Mouse (Mus musculus): ENCODE results near the gene Creb3l2. TPM values are rescaled to one million over a fixed set of nuclear protein-coding genes. Genes with fewer than 3 reads are reported as not detected.

Gene Creb3l2
- polyA plus RNA-seq, 1 experiment from 2014 or later, result 16.3 TPM

GRCm38 (mm10) chr6:37393263-37393662 is 48.7 kb downstream of the Creb3l2 start:
- no peaks in the 10 kb centered on the region for H3K4me1 ChIP-seq (ENCODE audit: control insufficient read depth, insufficient read depth, low read length)
- no peak for ATAC-seq (replicated peaks; ENCODE audit: insufficient number of reproducible peaks, low FRiP score, low TSS enrichment, low read depth)
- no peak overlapping the region for H3K4me2 ChIP-seq (ENCODE audit: low read depth, low read length)
- no peak overlapping the region for H3K4me3 ChIP-seq (ENCODE audit: low read depth, low read length)
- H3K9ac ChIP-seq (replicated peaks; ENCODE audit: low read length), result no peak overlapping the region
- H3K9me3 ChIP-seq (replicated peaks; ENCODE audit: control insufficient read depth, low read length), result no peaks in the 10 kb centered on the region
- H3K36me3 ChIP-seq (replicated peaks; ENCODE audit: control insufficient read depth, insufficient read depth, low read depth, low read length), result no peaks in the 10 kb centered on the region
- DNase-seq (ENCODE audit: low spot score), result peak; percentile 64
- no peak overlapping the region for H3K27ac ChIP-seq (replicated peaks; ENCODE audit: low read depth, low read length)
- WGBS, result 34% methylated on average over 6 of the region's 6 CpGs
- no peaks in the 10 kb centered on the region for H3K27me3 ChIP-seq (ENCODE audit: control insufficient read depth, insufficient read depth, low read length)

GRCm38 (mm10) chr6:37392262-37392661 is 49.7 kb downstream of the Creb3l2 start:
- 76% methylated on average over 6 of the region's 6 CpGs for WGBS
- no peaks in the 10 kb centered on the region for H3K36me3 ChIP-seq (replicated peaks; ENCODE audit: control insufficient read depth, insufficient read depth, low read depth, low read length)
- H3K27ac ChIP-seq (replicated peaks; ENCODE audit: low read depth, low read length), result no peak overlapping the region
- H3K9me3 ChIP-seq (replicated peaks; ENCODE audit: control insufficient read depth, low read length), result no peaks in the 10 kb centered on the region
- no peak for ATAC-seq (replicated peaks; ENCODE audit: insufficient number of reproducible peaks, low FRiP score, low TSS enrichment, low read depth)
- no peak overlapping the region for H3K9ac ChIP-seq (replicated peaks; ENCODE audit: low read length)
- DNase-seq (ENCODE audit: low spot score), result no peak
- H3K4me3 ChIP-seq (ENCODE audit: low read depth, low read length), result no peak overlapping the region
- H3K4me2 ChIP-seq (ENCODE audit: low read depth, low read length), result no peak overlapping the region
- H3K4me1 ChIP-seq (ENCODE audit: control insufficient read depth, insufficient read depth, low read length), result no peaks in the 10 kb centered on the region
- H3K27me3 ChIP-seq (ENCODE audit: control insufficient read depth, insufficient read depth, low read length), result no peaks in the 10 kb centered on the region

DNA sequence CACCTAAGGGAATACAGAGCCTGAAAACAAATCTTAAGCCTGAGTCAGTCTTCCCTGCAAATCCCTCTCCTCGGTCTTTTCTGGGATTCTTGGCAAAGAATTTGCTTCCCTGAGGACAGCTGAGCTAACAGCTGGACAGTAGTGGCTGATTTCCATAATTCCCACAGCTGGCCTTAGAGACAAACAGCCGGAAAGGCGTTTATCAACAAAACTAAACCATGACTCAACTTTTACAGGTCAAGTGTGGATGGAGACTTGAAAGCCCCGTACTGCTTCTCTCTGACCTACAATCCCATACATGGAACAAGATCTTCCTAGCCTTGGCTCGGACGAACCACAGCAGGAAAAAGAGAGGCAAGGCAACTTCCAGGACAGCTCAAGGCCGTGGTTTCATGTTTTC is 50.6 kb downstream of the Creb3l2 start:
- Histone ChIP-seq H3K4me3 (ENCODE audit: low read depth, low read length) (no peak overlapping the region), H3K4me2 (ENCODE audit: low read depth, low read length) (no peak overlapping the region), H3K9ac (replicated peaks; ENCODE audit: low read length) (no peak overlapping the region), H3K4me1 (ENCODE audit: control insufficient read depth, insufficient read depth, low read length) (no peaks in the 10 kb centered on the region), H3K9me3 (replicated peaks; ENCODE audit: control insufficient read depth, low read length) (no peaks in the 10 kb centered on the region), H3K36me3 (replicated peaks; ENCODE audit: control insufficient read depth, insufficient read depth, low read depth, low read length) (no peaks in the 10 kb centered on the region), H3K27ac (replicated peaks; ENCODE audit: low read depth, low read length) (no peak overlapping the region), H3K27me3 (ENCODE audit: control insufficient read depth, insufficient read depth, low read length) (no peaks in the 10 kb centered on the region)
- ATAC-seq (replicated peaks; ENCODE audit: insufficient number of reproducible peaks, low FRiP score, low TSS enrichment, low read depth), result no peak
- DNase-seq (ENCODE audit: low spot score), result no peak
- WGBS, result 78% methylated on average over 7 of the region's 7 CpGs

GRCm38 (mm10) chr6:37388960-37389359 is 53.0 kb downstream of the Creb3l2 start:
- DNase-seq (ENCODE audit: low spot score), result no peak
- no peaks in the 10 kb centered on the region for H3K27me3 ChIP-seq (ENCODE audit: control insufficient read depth, insufficient read depth, low read length)
- H3K27ac ChIP-seq (replicated peaks; ENCODE audit: low read depth, low read length), result no peak overlapping the region
- no peak for ATAC-seq (replicated peaks; ENCODE audit: insufficient number of reproducible peaks, low FRiP score, low TSS enrichment, low read depth)
- 76% methylated on average over 8 of the region's 8 CpGs for WGBS
- no peak overlapping the region for H3K4me2 ChIP-seq (ENCODE audit: low read depth, low read length)
- no peaks in the 10 kb centered on the region for H3K36me3 ChIP-seq (replicated peaks; ENCODE audit: control insufficient read depth, insufficient read depth, low read depth, low read length)
- H3K4me1 ChIP-seq (ENCODE audit: control insufficient read depth, insufficient read depth, low read length), result no peaks in the 10 kb centered on the region
- H3K9ac ChIP-seq (replicated peaks; ENCODE audit: low read length), result no peak overlapping the region
- H3K4me3 ChIP-seq (ENCODE audit: low read depth, low read length), result no peak overlapping the region
- H3K9me3 ChIP-seq (replicated peaks; ENCODE audit: control insufficient read depth, low read length), result no peaks in the 10 kb centered on the region

DNA sequence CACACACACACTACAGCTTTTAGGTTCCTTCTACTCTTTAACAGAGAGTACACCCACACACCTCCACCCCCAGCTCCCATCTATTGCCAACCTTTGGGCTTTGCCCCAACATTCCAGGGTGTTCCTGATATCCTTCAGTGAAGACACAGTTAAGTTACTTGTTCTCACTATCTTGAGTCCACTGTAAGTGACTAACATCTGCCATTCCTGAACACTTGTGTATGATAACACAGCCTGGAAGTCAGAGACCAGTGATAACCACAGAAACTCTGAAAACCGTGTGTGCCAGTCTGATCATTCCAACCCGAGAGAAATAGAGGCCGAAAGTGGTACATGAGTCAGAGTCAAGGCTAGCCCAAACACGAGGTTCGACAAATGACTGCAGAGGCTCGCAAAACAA is 53.4 kb downstream of the Creb3l2 start:
- Histone ChIP-seq H3K36me3 (replicated peaks; ENCODE audit: control insufficient read depth, insufficient read depth, low read depth, low read length) (no peaks in the 10 kb centered on the region), H3K27me3 (ENCODE audit: control insufficient read depth, insufficient read depth, low read length) (no peaks in the 10 kb centered on the region), H3K9ac (replicated peaks; ENCODE audit: low read length) (no peak overlapping the region), H3K27ac (replicated peaks; ENCODE audit: low read depth, low read length) (no peak overlapping the region), H3K9me3 (replicated peaks; ENCODE audit: control insufficient read depth, low read length) (no peaks in the 10 kb centered on the region), H3K4me1 (ENCODE audit: control insufficient read depth, insufficient read depth, low read length) (no peaks in the 10 kb centered on the region), H3K4me2 (ENCODE audit: low read depth, low read length) (no peak overlapping the region), H3K4me3 (ENCODE audit: low read depth, low read length) (no peak overlapping the region)
- 88% methylated on average over 6 of the region's 6 CpGs for WGBS
- DNase-seq (ENCODE audit: low spot score) (no peak), ATAC-seq (replicated peaks; ENCODE audit: insufficient number of reproducible peaks, low FRiP score, low TSS enrichment, low read depth) (no peak)

GRCm38 (mm10) chr6:37387281-37387680 is 54.7 kb downstream of the Creb3l2 start:
- H3K27me3 ChIP-seq (ENCODE audit: control insufficient read depth, insufficient read depth, low read length), result no peaks in the 10 kb centered on the region
- no peaks in the 10 kb centered on the region for H3K9me3 ChIP-seq (replicated peaks; ENCODE audit: control insufficient read depth, low read length)
- H3K27ac ChIP-seq (replicated peaks; ENCODE audit: low read depth, low read length), result no peak overlapping the region
- WGBS, result 86% methylated on average over 4 of the region's 4 CpGs
- no peak overlapping the region for H3K9ac ChIP-seq (replicated peaks; ENCODE audit: low read length)
- DNase-seq (ENCODE audit: low spot score), result no peak
- ATAC-seq (replicated peaks; ENCODE audit: insufficient number of reproducible peaks, low FRiP score, low TSS enrichment, low read depth), result no peak
- no peaks in the 10 kb centered on the region for H3K36me3 ChIP-seq (replicated peaks; ENCODE audit: control insufficient read depth, insufficient read depth, low read depth, low read length)
- no peaks in the 10 kb centered on the region for H3K4me1 ChIP-seq (ENCODE audit: control insufficient read depth, insufficient read depth, low read length)
- H3K4me3 ChIP-seq (ENCODE audit: low read depth, low read length), result no peak overlapping the region
- H3K4me2 ChIP-seq (ENCODE audit: low read depth, low read length), result no peak overlapping the region

DNA sequence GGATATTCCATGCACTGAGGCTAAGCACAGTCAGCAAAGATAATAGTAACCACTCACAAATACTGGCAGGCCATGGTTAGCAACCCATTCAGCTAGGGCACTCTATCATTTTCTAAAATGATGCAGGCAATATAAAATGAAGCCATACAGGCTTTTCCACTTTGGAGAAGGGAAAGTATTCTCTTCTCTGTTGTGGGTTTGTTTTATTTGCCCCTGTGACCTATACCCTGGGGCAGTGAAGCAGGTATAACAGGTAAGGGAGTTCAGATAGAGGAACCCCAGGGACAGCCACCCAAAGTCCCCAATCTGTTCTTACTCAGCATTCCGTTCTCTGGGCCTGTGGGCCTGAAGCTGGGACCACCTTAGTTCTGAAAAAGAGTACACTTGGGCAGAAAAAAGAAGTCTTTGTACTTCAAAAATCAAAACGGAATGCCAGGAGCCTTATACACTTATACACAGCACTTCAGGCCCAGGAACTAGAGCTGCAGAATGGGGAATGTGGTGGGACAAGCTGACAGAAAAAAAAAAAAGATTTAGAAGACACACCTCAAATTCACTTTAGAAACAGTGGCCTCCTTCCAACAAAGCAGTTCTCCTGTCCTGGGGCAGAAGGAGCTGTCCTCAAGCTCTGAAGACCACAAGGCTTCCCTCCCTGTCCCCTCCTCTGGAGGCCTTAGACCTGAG is 56.2 kb downstream of the Creb3l2 start:
- ATAC-seq (replicated peaks; ENCODE audit: insufficient number of reproducible peaks, low FRiP score, low TSS enrichment, low read depth), result no peak
- 67% methylated on average over 2 of the region's 2 CpGs for WGBS

GRCm38 (mm10) chr6:37382761-37383160 is 59.2 kb downstream of the Creb3l2 start:
- Histone ChIP-seq H3K9me3 (replicated peaks; ENCODE audit: control insufficient read depth, low read length) (no peaks in the 10 kb centered on the region), H3K9ac (replicated peaks; ENCODE audit: low read length) (no peak overlapping the region), H3K4me1 (ENCODE audit: control insufficient read depth, insufficient read depth, low read length) (no peaks in the 10 kb centered on the region), H3K27ac (replicated peaks; ENCODE audit: low read depth, low read length) (no peak overlapping the region), H3K4me3 (ENCODE audit: low read depth, low read length) (no peak overlapping the region), H3K27me3 (ENCODE audit: control insufficient read depth, insufficient read depth, low read length) (no peaks in the 10 kb centered on the region), H3K4me2 (ENCODE audit: low read depth, low read length) (no peak overlapping the region), H3K36me3 (replicated peaks; ENCODE audit: control insufficient read depth, insufficient read depth, low read depth, low read length) (no peaks in the 10 kb centered on the region; the same call in 1 of the 2 replicates)
- 91% methylated on average over 6 of the region's 6 CpGs for WGBS
- ATAC-seq (replicated peaks; ENCODE audit: insufficient number of reproducible peaks, low FRiP score, low TSS enrichment, low read depth) (no peak), DNase-seq (ENCODE audit: low spot score) (no peak)

More for the DNA sequence above, 56.2 kb downstream of the Creb3l2 start:
- Histone ChIP-seq H3K4me1 (ENCODE audit: control insufficient read depth, insufficient read depth, low read length) (no peaks in the 10 kb centered on the region), H3K9me3 (replicated peaks; ENCODE audit: control insufficient read depth, low read length) (no peaks in the 10 kb centered on the region), H3K36me3 (replicated peaks; ENCODE audit: control insufficient read depth, insufficient read depth, low read depth, low read length) (no peaks in the 10 kb centered on the region), H3K4me2 (ENCODE audit: low read depth, low read length) (no peak overlapping the region), H3K4me3 (ENCODE audit: low read depth, low read length) (no peak overlapping the region), H3K27me3 (ENCODE audit: control insufficient read depth, insufficient read depth, low read length) (no peaks in the 10 kb centered on the region), H3K27ac (replicated peaks; ENCODE audit: low read depth, low read length) (no peak overlapping the region), H3K9ac (replicated peaks; ENCODE audit: low read length) (no peak overlapping the region)
- DNase-seq (ENCODE audit: low spot score), result no peak

All from embryonic facial prominence, embryonic 11.5 days (tissue).